Mouse (Mus musculus): ENCODE measurements around the gene Map4k4.

The Map4k4 gene

GRCm38 (mm10) chr1:39936934-39937333 lies 36.2 kb downstream of the Map4k4 start:
- no peak for DNase-seq

GRCm38 (mm10) chr1:39937609-39938008 lies 36.9 kb downstream of the Map4k4 start:
- DNase-seq = no peak

GRCm38 (mm10) chr1:39939401-39939800 lies 38.7 kb downstream of the Map4k4 start:
- peak; percentile 26 to 71 for DNase-seq

- no peak for DNase-seq
Measured at GRCm38 (mm10) chr1:39940342-39940741, 39.6 kb downstream of the Map4k4 start.

GRCm38 (mm10) chr1:39941237-39942179 lies 40.8 kb downstream of the Map4k4 start:
- no peak for DNase-seq

GRCm38 (mm10) chr1:39942935-39943334 lies 42.2 kb downstream of the Map4k4 start:
- DNase-seq = no peak

GRCm38 (mm10) chr1:39944306-39944971 lies 43.7 kb downstream of the Map4k4 start:
- DNase-seq = no peak

GRCm38 (mm10) chr1:39944972-39945323 lies 44.2 kb downstream of the Map4k4 start:
- no peak for DNase-seq

GRCm38 (mm10) chr1:39946391-39946790 lies 45.7 kb downstream of the Map4k4 start:
- no peak for DNase-seq

- DNase-seq = no peak
Measured at GRCm38 (mm10) chr1:39947179-39947578, 46.5 kb downstream of the Map4k4 start.

GRCm38 (mm10) chr1:39947701-39948359 lies 47.1 kb downstream of the Map4k4 start:
- DNase-seq = no peak

- no peak for DNase-seq
Measured at GRCm38 (mm10) chr1:39949205-39949604, 48.5 kb downstream of the Map4k4 start.

- peak; percentile 33 to 53 for DNase-seq
Measured at GRCm38 (mm10) chr1:39949790-39950462, 49.2 kb downstream of the Map4k4 start.

- DNase-seq = no peak
Measured at GRCm38 (mm10) chr1:39950590-39950989, 49.9 kb downstream of the Map4k4 start.

- no peak for DNase-seq
Measured at GRCm38 (mm10) chr1:39954652-39955051, 53.9 kb downstream of the Map4k4 start.

- DNase-seq = no peak
Measured at GRCm38 (mm10) chr1:39956712-39957111, 56.0 kb downstream of the Map4k4 start.

- DNase-seq = no peak
Measured at GRCm38 (mm10) chr1:39957981-39958380, 57.3 kb downstream of the Map4k4 start.

- DNase-seq = no peak
Measured at GRCm38 (mm10) chr1:39960623-39961022, 59.9 kb downstream of the Map4k4 start.

- DNase-seq = no peak
Measured at GRCm38 (mm10) chr1:39961113-39961512, 60.4 kb downstream of the Map4k4 start.

GRCm38 (mm10) chr1:39962321-39962720 lies 61.6 kb downstream of the Map4k4 start:
- no peak for DNase-seq

GRCm38 (mm10) chr1:39962840-39963239 lies 62.1 kb downstream of the Map4k4 start:
- DNase-seq = no peak

- no peak for DNase-seq
Measured at GRCm38 (mm10) chr1:39963821-39964220, 63.1 kb downstream of the Map4k4 start.

GRCm38 (mm10) chr1:39964427-39964826 lies 63.7 kb downstream of the Map4k4 start:
- DNase-seq = no peak
